Mouse (Mus musculus) R1 (cell line): ENCODE data around the gene Kirrel2.

Experiments
- DNase-seq: peaks from one replicate; pipeline ENCODE4 v3.0.0-alpha.2; 2018; ENCODE audit warnings: low read depth, low spot score

Kirrel2 gene

DNA sequence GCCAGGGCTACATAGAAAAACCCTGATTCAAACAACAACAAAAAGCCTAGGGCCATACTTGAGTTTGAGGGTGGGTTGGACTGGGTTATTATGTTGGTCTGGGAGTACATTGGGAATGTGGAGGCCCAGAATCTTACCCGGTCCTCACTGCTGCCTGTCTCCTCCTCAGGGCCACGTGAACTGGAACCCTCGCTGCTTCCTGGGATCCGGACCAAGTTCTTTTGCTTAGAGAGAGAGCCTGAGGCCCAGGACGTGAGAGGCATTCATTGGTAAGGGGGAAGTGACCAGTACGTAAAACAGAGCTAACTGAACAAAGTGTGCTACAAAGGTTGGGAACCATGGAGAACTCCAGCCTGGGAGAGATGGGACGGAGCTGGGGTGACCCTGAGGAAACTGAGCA lies 7.2 kb downstream of the Kirrel2 start:
- DNase-seq, result no peak

DNA sequence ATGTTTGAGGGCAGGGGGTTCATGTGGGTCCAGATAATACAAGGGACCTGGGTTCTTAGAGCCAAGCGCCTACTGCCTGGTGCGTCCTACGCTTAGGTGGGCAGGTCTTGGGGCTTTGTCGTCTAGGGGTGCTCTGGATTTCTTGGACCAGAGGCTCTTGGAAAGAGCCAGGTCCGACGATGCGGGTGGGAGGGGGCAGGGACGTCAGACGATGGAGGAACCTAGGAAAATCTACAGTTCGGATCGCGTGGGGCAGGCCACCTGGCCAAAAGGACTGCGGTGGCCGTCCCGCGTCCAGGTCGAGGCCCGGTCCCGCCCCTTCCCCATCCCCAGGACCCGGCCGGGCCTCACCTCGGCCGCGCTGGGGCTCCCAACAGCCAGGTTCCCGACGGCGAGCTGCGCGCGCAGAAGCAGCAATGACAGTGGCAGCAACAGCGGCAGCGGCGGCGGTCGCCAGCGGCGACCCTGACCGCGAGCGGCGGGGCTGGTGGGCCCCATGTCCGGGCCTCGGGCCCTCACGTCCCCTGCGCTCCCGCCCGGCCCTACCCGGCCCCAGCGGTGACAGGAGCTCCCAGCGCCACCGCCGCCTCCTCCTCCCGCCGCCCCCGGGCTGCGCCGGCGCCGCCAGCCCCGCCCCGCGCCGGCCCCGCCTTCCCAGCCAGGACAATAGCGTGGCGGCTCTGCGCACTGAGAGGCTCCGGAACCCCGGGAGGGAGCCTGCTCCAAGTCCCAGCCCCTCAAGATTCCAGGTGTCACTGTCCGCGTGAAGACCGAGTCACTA lies 12.3 kb downstream of the Kirrel2 start, which contains the start of gene Aplp1:
Gene Aplp1 (minus strand): TSS at position 565 of the 781 bp plus-strand sequence.
- DNase-seq, result peak; percentile 78

DNA sequence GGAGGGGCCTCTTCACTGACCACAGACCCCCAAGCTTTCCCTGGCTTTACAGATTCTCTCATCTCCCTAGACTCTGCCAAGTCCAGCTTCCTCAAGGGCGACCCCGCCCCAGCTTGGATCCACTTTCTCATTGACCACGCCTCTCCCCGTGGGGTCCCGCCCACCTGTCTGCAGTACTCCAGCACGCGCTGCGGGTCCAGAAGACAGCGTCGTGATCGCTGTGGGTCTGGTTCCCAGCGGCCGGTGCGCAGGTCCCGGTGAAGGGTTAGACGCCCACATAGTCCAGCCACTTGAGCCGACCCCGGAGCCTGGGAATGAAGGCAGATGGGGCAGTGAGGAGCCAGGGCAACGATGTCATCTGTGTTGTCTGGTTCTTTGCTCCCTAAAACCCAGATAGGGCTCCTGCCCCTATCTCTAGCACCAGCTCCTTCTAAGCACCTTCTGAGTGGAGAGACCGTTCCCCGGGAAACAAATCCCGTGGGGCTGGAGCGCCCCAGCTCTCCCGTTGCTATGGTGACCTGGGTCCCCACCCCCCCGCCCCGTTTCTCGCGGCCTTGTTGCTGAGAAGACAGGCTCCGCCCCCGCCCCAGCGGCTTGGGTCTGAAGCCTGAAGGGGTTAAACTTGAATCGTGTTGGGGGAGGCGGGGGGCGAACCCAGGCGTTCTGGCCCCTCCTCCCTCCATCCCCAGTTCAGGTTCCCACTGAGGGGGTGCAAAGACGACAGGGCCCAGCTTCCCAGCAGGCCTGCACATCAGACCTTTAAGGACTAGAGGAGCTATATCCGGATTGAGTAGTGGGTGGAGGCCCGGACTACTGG lies 13.1 kb downstream of the Kirrel2 start:
- peak; percentile 91 for DNase-seq

DNA sequence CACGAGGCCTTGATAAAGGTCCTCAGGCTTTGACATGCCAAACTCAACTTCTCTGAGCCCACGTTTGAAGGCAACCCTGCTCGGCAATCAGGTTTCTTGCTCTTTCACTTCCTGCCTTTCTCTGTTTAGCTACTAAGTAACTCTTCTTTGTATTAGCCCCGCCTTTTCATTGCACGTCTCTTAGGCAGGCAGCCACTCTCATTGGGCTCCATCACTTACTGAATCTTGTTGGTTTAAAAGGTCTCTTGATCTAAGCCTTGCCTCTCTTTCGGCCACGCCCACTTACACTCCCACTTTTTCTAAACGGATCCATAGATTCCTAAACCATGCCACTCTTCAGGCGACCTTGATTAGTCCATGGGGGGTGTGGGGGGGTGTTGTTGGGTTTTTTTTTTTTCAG lies 13.8 kb downstream of the Kirrel2 start:
- DNase-seq, result peak; percentile 93

DNA sequence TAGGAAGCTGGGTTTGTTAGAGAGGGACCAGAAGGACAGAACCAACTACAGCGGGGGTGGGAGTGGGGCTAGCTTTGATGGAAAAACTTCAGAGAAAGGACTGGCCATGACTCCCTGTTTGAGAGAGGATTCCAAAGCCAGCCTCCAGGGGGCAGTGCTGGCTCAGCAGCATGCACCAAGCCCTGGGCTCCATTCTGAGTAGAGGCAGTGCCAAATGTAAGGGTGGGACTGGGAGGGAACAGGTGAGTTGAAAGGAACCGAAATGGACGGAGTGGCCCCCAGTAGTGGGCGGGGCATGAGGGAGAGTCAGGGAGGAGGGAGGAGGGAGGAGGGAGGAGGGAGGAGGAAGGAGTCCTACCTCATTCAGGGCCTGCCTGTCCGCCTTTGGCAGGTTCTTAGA lies 16.8 kb downstream of the Kirrel2 start:
- DNase-seq, result peak; percentile 92

DNA sequence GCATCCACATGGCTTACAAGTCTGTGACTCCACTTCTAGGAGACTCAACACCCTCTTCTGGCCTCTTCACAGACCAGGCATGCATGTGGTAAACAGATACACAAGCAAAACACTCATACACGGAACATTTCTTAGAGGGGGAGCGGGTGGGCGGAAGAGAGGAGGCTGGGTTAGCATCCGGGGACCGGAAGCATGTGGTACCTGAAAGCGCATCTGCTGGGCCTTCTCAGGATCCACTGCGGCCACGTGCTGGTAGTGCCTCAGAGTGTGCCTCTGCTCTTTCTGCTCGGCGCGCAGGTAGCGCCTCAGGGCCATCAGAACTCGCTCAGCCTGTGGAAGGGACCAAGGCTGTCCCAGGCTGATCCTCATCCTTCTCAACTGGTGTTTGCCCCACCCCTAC lies 17.8 kb downstream of the Kirrel2 start:
- peak; percentile 53 for DNase-seq

DNA sequence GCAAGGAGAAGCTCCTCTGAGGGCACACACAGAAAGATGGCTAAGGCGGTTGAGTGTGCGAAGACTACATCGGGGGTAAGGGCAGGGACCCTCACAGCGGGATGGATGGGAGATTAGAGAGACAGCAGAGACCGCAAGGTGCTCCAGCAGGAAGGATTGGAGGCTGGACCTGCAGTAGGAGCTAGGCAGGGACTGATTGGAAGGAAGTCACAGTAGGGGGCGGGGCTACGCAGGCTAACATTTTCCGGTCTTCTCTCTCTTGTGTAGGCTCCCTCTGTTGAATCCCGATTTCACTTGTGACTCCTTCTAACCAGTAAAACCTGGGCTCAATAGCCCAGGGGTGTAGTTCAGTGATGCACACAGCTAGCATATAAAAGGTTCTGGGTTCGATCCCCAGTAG lies 20.6 kb downstream of the Kirrel2 start:
- DNase-seq, result peak; percentile 96

DNA sequence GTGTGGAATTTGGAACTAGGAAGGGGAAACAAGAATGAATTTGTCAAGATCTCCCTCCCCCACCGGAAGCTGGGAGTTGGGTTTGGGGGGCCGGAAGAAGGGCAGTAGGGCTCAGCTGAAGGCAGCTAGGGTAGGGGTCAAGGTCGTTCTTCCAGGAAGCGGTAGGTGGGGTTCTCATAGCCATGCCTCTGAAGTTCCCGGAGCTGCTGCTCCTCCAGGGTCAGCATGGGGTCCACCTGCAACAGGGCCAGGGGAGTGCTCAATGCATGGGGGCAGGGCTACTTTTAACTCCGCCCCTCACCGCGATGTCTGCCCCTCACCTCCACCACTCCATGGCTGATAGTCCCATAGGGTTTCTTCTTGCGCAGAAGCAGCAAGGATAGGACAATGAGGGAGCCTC lies 22.3 kb downstream of the Kirrel2 start:
- peak; percentile 95 for DNase-seq

DNA sequence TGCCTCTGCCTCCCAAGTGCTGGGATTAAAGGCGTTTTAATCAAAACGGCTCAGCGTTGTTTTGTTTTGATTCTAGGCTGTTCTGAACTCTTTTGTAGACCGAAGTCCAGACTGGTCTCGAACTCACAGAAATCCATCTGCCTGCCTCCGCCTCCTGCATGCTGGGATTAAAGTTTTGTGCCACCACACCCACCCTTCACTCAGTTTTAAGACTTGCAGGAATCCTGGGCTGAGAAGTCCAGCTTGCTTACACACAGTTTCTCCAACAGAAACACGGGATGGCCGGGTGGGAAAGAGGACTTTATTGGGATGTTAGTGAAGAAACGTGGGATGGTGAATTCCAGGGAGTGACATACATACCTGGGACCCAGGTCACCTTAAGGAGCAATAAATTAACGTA lies 22.8 kb downstream of the Kirrel2 start:
- peak; percentile 77 for DNase-seq

DNA sequence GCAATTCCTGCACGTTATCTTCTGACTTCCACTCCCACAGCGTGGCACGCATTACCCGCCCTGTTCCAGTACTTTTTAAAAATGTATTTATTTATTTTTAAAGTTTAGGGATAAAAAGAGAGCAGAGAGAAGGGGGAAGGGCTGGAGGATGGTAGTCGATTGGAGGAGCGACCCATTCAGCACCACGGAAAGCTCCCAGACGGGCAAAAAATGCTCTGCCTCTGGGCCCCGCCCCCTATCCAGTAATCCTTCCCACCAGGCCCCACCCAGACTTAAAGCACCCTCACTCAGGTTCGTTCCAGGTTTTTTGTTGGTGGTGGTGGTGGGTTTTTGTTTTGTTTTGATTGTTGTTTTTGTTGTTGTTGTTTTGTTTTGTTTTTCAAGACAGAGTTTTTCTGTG lies 23.3 kb downstream of the Kirrel2 start:
- DNase-seq, result peak; percentile 88

DNA sequence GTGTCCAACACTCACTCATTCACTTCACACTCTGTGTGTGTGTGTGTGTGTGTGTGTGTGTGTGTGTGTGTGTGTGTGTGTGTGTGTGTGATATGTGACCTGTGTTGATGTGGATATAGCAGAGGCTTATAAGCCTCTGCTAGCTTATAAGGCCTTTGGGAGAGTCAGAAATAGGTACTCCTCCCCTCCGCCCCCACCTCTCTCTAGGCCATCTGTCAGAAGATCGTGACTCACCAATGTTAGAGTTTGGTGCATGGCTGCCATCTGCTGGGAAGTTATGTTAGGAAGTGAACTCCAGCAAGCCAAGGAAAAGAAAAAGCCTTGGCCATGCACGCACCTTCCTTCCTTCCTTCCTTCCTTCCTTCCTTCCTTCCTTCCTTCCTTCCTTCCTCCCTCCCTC lies 25.7 kb downstream of the Kirrel2 start:
- DNase-seq, result peak; percentile 71

DNA sequence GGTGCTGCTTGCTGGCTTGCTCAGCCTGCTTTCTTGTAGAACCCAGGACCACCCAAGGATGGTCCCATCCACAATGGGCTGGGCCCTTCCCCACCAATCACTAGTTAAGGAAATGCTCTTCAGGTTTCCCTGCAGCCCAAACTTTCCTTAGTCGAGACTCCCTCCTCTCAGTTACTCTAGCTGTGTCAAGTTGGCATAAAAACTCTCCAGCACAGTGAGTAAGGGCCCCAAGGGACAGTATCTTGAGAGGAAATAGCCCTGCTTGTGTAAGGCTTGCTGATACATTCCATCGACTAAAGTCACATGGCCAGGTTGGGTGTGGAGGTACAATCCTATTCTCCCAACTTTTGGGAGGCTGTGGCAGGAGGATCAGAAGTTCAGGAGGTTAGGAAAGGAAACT lies 27.3 kb downstream of the Kirrel2 start:
- DNase-seq, result no peak

DNA sequence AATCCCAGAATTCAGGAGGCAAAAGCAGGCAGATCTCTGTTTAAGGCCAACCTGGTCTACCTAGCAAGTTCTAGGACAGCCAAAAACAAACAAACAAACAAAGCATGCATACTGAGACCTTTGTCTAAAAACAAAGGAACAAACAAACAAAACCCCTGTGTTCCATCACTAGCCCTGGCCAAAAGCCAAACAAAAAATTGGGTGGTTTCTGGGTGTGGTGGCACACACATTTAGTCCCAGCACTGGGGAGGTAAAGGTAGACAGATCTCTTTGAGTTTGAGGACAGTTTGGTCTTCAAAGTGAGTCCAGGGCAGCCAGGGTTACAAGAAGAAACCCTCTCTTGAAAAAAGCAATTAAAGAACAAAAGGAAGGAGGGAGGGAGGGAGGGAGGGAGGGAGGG lies 28.2 kb downstream of the Kirrel2 start:
- no peak for DNase-seq

DNA sequence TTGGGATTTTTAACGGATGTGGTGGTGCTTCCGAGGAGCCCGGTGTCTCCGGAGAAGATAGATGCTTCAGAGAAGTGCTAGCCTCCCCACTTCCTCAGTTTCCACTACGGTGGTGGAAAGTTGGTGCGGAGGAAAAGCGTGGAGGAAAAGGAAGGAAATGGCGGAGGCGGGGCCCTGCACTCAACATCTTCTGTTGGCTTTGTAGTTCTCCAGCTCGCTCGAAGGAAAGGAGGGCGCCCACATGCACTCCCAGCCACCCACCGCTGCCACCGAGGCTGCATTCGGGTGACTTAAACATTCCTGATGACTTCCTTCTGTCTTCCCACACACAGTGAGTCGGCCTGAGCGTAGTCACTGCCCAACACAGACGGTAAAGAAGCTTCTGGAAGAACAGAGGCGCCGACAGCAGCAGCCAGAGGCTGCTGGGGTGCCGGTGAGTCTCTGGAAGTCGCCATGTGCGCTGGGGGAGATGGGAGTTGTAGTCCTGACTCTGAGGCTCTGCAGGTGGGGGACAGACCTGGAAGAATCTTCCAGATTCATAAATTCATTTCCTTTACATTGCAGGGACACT lies 34.3 kb downstream of the Kirrel2 start:
- DNase-seq, result no peak

DNA sequence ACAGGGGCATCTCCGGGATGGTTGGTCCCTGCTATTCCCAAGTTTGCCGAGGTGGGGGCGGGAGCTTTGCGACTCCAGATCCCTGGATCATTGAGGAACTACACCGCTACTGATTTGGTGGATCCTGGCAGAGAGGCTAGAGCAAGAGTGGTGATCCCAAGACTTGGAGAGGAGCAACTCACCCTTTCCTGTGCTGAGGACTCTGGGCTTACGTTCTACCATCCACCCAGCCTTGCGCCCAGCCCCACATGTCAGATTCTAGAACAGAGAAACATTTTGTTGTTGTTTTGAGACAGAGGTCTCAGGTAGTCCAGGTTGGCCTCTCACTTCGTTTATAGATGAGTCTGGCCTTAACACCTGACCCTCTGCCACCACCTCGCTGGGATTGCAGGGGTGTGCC lies 34.9 kb downstream of the Kirrel2 start:
- no peak for DNase-seq

DNA sequence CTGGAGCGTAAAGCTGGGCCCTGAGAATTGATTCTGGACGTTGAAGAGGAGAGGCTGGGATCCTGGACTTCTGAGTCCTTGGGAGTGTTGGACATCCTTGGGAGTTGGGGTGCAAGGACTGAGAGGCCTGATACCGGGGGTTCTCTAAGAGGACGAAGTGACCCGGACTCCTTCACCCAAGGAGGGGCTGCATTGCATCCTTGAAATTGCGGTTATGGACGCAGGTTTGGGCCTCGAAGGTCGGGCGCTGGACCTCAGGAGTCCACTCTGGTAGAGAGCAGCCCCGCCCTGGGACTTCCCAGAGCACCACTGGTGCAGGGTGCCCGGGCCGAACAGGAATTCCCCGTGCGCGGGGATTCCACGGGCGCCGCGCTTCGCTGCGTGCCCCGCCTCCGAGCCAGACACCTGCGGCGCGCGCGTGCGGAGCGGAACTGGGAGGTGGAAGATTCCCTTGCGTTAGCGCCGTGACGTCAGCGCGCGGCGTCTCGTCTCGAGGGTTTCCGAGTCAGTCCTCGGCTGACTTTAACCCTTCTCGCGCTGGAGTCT lies 35.5 kb downstream of the Kirrel2 start:
- peak; percentile 93 for DNase-seq

DNA sequence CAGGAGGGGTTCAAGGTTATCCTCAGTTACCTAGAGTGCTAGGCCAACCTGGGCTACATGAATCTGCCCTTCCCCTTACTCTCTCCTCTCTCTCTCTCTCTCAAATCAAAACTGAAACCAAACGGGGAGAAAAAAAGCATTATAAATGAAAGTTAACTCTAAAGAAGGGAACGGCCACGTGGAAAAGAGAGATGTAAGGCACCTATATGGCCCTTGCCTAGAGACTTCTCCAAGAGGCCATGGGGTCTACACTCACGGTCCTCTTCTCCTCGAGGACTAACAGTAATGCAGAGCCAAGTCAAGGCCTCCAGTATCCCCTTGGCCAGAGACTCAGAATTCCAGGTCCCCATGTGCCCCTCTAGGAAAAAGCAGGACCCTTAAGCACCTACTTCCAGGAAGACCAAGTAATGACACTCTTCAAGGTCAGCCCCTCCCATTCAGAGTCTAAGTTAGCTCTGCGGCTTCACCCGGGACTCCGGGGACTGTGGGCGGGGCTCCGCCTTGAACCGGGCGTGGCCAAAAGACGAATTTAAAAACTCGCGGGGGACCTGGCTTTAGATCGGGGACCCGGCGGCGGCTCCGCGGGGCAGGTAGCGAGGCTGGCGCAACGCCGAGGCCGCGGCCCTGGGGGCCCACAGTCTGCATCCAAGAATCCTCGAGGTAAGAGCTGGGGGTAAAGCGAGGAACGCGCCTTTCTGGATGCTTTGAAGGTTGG lies 36.2 kb downstream of the Kirrel2 start, which contains the start of gene Nfkbid:
Gene Nfkbid (plus strand): TSS at position 558 of the 715 bp plus-strand sequence.
- DNase-seq, result peak; percentile 89

DNA sequence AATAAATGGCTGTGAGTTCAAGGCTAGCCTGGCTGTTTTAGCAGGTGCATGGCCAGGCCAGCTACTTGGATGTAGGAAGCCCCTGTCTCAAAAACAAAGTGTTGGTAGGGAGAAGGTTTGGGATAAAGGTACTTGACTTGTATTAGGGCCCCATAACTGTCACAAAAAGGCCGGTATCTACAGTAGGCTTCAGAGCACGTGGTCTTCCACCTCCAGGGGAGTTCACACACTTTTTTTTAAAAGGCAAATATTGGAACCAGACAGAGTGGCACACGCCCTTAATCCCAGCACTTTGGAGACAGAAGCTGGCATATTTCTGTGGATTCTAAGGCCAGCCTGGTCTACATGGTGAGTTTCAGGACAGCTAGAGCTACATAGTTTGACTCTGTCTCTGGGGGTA lies 36.8 kb downstream of the Kirrel2 start:
- no peak for DNase-seq

DNA sequence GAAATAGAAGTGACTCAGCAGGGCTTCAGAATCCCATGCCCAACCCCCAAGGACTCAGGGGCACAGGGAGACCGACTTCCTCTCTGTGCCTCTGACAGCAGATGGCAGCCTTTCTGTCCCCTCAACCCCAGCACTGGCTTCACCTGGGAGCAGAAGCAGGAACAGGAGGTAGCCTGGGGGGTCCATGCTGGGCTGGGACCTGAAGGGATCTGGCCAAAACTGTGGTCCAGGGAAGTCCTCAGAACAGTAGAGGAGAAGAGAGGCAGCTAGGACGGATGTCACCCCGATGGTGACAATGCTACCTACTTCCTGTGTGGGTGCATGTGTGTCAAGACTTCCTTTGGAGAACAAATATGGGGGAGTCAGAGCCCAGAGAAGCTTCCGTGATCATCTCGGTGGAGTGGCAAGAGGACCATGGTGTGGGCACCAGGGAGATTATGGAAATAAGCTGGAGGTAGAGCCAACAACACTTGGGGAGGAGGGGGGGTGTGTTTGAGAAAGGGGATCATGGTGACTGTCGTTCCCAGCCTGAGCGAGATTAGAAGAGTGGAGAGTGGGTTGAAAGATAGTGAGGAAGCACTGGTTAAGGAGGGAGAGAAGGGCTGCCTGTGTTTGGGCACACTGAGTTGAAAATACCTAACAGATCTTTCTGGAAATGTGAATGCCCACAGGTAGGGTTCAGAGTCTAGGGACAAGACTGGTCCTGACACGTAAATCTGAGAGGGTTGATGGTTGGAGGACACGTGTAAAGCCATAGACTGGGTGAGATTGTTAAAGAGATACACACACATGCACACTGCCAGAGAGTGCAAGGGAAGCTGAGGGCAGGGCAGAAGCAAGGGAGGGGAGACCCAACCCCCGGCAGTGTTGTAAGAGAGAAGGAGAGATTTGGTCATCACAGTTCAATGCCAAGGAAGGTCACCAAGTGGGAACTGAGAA lies 37.7 kb downstream of the Kirrel2 start, which contains the start of gene Hcst:
Gene Hcst (minus strand): TSS at position 294 of the 939 bp plus-strand sequence.
- DNase-seq, result no peak

DNA sequence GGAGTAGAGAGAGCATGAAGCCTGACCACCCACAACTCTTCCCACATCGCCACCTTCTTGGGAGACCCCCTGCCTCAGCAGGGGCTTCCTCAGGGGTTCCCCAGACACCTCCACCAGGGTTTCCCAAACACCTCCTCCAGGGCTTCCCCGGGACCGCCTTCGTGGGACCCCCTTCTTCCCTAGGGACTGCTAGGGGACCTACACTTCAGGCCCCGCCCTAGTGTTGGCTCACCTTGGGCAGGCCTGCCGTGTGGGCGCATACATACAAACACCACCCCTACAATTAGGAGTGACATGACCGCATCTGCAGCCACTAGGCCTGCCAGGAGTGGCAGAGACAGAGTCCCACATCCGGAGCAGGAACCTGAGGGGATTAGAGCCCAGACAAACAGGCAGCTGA lies 39.6 kb downstream of the Kirrel2 start:
- no peak for DNase-seq
